Mouse (Mus musculus) liver, adult 2 months (tissue): ENCODE results near the gene Ezh1. TPM values are rescaled to one million over a fixed set of nuclear protein-coding genes. Genes with fewer than 3 reads are reported as not detected.

Experiments
- DNase-seq: peaks from one replicate; pipeline ENCODE4 v3.0.0-alpha.2; 2011; ENCODE audit warnings: low read depth, low spot score; ENCODE audit errors: extremely low read depth
- H3K27ac ChIP-seq: fragments of 200-500 bp; replicated peaks from 2 replicates; pipeline ENCODE4 v1.5.1; 2012; ENCODE audit warnings: low read depth, mild to moderate bottlenecking, control low read depth, inconsistent platforms, low read length; ENCODE audit not compliant: insufficient read depth
- H3K27me3 ChIP-seq: fragments of 200-500 bp; 2 replicates; pipeline ENCODE4 v1.6.1; 2012; ENCODE audit warnings: mild to moderate bottlenecking, moderate library complexity, low read length, inconsistent platforms; ENCODE audit not compliant: control insufficient read depth, insufficient read depth
- H3K36me3 ChIP-seq: fragments of 200-500 bp; 2 replicates; pipeline ENCODE4 v1.6.1; 2012; ENCODE audit warnings: low read length, inconsistent platforms; ENCODE audit not compliant: control insufficient read depth, insufficient read depth
- H3K4me1 ChIP-seq: fragments of 200-500 bp; 2 replicates; pipeline ENCODE4 v1.6.1; 2011; ENCODE audit warnings: low read length; ENCODE audit not compliant: control insufficient read depth, insufficient read depth
- H3K4me3 ChIP-seq: fragments of 200-500 bp; 2 replicates; pipeline ENCODE4 v1.5.1; 2011; ENCODE audit warnings: low read depth, mild to moderate bottlenecking, control low read depth, low read length, moderate library complexity; ENCODE audit not compliant: insufficient read depth
- H3K79me2 ChIP-seq: fragments of 200-500 bp; 2 replicates; pipeline ENCODE4 v1.6.1; 2012; ENCODE audit warnings: inconsistent platforms, mild to moderate bottlenecking, low read length, moderate library complexity; ENCODE audit not compliant: control insufficient read depth, insufficient read depth
- H3K9ac ChIP-seq: fragments of 200-500 bp; 2 replicates; pipeline ENCODE4 v1.6.1; 2012; ENCODE audit warnings: low read depth, mild to moderate bottlenecking, control low read depth, inconsistent platforms, low read length
- CTCF ChIP-seq: fragments of 200-500 bp; IDR thresholded peaks from 2 replicates; pipeline ENCODE4 v1.5.1; 2011; ENCODE audit warnings: low read depth, low read length, control low read depth
- POLR2A ChIP-seq: fragments of 200-500 bp; IDR thresholded peaks from 2 replicates; pipeline ENCODE4 v1.6.1; 2011; ENCODE audit warnings: low read length, control low read depth; ENCODE audit not compliant: insufficient read depth; ENCODE audit errors: extremely low read depth
- WGBS: fragments of 180-500 bp; shearing (Covaris S2); methylation state at CpG from one replicate; pipeline ENCODE4 v1.1.7; 2018; 5-methylcytosine and 5-hydroxymethylcytosine counted together
- polyA plus RNA-seq: library from polyadenylated mRNA; depleted of rRNA; stranded (reverse); fragments of >200 nt; gene quantifications from 2 replicates; pipeline ENCODE4 v1.2.3, GENCODE M21; 2012
- total RNA-seq: library from RNA; depleted of rRNA; stranded (reverse); fragments of >200 nt; gene quantifications from 2 replicates; pipeline ENCODE4 v1.2.3, GENCODE M21; 2014

The Ezh1 gene
- total and polyA plus RNA-seq, 2 experiments = 9.2 to 10.5 TPM

DNA sequence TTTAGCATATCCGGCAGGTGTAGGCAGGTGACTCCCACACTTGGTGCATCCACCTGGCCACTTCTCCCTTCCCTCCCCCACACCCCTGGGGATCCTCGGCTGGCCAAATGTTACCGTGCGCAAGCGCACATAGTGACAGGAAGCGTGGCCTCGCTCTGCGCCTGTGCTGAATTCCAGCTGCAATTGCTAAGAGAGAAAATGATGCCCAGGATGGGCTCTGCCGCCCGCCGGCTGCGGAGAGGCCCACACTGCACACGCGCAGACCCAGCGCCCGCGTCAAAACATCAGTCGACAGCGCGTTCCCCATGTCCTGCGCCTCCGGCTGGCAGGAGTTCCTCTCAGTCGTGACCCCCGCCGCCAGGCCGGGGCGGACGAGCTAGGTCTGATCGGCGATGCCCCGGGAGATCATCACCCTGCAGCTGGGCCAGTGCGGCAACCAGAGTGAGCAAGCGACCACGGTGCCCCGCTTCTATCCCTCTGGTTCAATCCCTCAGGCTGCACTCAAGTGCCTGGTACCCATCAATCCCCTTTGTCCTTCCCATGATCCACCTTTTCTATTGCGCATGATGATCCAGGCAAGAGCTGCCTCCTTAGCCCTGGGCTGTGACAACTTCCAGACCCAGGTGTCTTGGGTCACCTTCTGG lies 70.4 kb downstream of the Ezh1 start, which contains the start of gene Tubg2:
Gene Tubg2 (plus strand): TSS at position 180 of the 644 bp plus-strand sequence.
- no peak for DNase-seq

DNA sequence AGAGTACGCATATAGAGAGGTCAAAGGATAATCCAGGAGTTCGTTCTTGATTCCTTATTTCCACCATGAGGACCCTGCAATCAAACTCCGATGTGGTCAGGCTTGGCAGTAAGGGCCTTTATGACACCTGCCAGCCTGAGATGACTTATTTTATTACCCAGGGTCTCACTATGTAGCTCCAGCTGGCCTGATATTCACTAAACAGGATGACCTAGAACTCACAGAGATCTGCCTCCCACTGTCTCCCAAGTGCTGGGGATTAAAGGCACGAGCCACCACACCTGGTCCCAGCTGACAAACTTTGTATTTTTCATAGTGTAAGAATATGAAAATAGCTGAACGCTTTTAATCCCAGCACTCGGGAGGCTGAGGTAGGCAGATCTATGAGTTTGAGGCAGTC lies 71.1 kb downstream of the Ezh1 start:
- no peaks in the 10 kb centered on the region for H3K4me1 ChIP-seq
- H3K36me3 ChIP-seq = no peaks in the 10 kb centered on the region
- H3K4me3 ChIP-seq = no peak overlapping the region
- no peaks in the 10 kb centered on the region for H3K27me3 ChIP-seq
- no peak for DNase-seq
- no peak overlapping the region for H3K9ac ChIP-seq
- 84% methylated on average over 6 of the region's 6 CpGs for WGBS
- no peaks in the 10 kb centered on the region for H3K79me2 ChIP-seq
- TF ChIP-seq CTCF (no peak), POLR2A (no peak)
- H3K27ac ChIP-seq = no peak overlapping the region

More for the DNA sequence above, 70.4 kb downstream of the Ezh1 start, which contains the start of gene Tubg2:
- Histone ChIP-seq H3K4me1 (no peaks in the 10 kb centered on the region), H3K27ac (no peak within 1 kb of the TSS), H3K4me3 (peak within 1 kb of the TSS; percentile 48; the same call in 1 of the 2 replicates), H3K79me2 (no peaks in the 10 kb centered on the region), H3K27me3 (no peaks in the 10 kb centered on the region), H3K9ac (peak within 1 kb of the TSS; percentile 24), H3K36me3 (no peaks in the 10 kb centered on the region)
- no peak for TF ChIP-seq POLR2A
- no peak for TF ChIP-seq CTCF
- WGBS = 8% methylated on average over 36 of the region's 36 CpGs

DNA sequence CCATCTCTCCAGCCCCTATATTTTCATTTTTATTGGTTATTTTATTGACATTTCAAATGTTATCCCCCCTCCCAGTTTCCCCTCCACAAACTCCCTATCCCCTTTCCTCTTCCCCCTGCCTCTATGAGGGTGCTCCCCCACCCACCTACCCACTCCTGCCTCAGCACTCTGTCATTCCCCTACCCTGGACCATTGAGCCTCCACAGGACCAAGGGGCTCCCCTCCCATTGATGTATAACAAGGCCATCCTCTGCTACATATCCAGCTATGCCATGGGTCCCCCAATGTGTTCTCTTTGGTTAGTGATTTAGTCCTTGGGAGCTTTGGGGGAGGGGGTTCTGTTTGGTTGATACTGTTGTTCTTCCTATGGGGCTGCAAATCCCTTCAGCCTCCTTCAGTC lies 71.6 kb downstream of the Ezh1 start:
- no peak overlapping the region for H3K4me3 ChIP-seq
- no peak overlapping the region for H3K9ac ChIP-seq
- H3K79me2 ChIP-seq = no peaks in the 10 kb centered on the region
- no peaks in the 10 kb centered on the region for H3K36me3 ChIP-seq
- no peaks in the 10 kb centered on the region for H3K27me3 ChIP-seq
- DNase-seq = no peak
- TF ChIP-seq CTCF (no peak), POLR2A (no peak)
- no peaks in the 10 kb centered on the region for H3K4me1 ChIP-seq
- H3K27ac ChIP-seq = no peak overlapping the region

DNA sequence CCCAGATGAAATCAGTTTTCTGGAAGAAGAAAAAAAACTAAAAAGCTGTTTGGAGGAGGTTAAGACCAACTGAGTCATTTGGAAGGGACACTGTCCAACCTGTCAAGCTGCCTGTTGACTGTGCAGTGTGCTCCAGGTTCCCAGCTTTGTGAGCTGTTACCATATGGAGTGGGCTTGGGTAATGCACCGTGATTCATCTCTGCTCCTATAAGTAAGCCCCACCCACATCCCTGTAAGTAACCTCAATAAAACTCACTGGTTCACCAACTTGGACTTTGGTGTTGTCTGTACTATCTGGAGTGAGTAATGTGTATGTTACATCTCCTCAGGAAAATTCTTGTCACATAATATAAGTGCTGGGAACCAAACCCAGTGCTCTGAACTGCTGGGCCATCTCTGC lies 73.4 kb downstream of the Ezh1 start:
- Histone ChIP-seq H3K4me3 (no peak overlapping the region), H3K4me1 (no peaks in the 10 kb centered on the region), H3K79me2 (no peaks in the 10 kb centered on the region), H3K27me3 (no peaks in the 10 kb centered on the region), H3K36me3 (no peaks in the 10 kb centered on the region), H3K9ac (no peak overlapping the region), H3K27ac (no peak overlapping the region)
- 94% methylated on average over 1 of the region's 1 CpGs for WGBS
- no peak for DNase-seq
- TF ChIP-seq POLR2A = no peak
- TF ChIP-seq CTCF = no peak

DNA sequence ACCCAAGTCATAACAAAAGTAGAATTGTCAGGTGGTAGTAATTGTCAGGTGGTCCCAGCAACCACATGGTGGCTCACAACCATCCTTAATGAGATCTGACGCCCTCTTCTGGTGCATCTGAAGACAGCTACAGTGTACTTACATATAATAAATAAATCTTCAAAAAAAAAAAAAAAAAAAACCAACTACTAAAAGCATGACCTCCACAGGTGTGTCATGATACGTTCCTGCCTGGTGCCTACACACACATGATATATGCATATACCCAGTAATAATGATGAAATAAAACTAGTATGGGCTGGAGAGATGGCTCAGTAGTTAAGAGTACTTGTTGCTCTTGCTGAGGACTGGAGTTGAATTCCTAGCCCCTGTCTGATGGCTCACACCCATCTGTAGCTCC lies 75.2 kb downstream of the Ezh1 start:
- no peak overlapping the region for H3K9ac ChIP-seq
- H3K27ac ChIP-seq = no peak overlapping the region
- H3K4me1 ChIP-seq = no peaks in the 10 kb centered on the region
- TF ChIP-seq CTCF (no peak), POLR2A (no peak)
- H3K4me3 ChIP-seq = no peak overlapping the region
- H3K27me3 ChIP-seq = no peaks in the 10 kb centered on the region
- DNase-seq = no peak
- H3K79me2 ChIP-seq = no peaks in the 10 kb centered on the region
- WGBS = 76% methylated on average over 2 of the region's 2 CpGs
- no peaks in the 10 kb centered on the region for H3K36me3 ChIP-seq
